Mouse (Mus musculus) forebrain, embryonic 10.5 days (tissue): ENCODE measurements at regions not wholly inside any gene's neighbourhood (a gene's known extent, or its start where the extent isn't known, plus 50 kb on each side); places are given as distances from the start of the nearest gene placed in this dataset.

ENCODE experiments used
- DNase-seq: peaks from one replicate; pipeline ENCODE4 v3.0.0-alpha.2; 2017; ENCODE audit warnings: low spot score; ENCODE audit errors: extremely low spot score
- H3K27ac ChIP-seq: fragments of 300-500 bp; sonication (generic); 2 replicates; pipeline ENCODE4 v1.5.1; 2016; ENCODE audit warnings: mild to moderate bottlenecking
- H3K27me3 ChIP-seq: fragments of 300-500 bp; sonication (generic); 2 replicates; pipeline ENCODE4 v1.6.1; 2016; ENCODE audit warnings: mild to moderate bottlenecking; ENCODE audit not compliant: poor library complexity, severe bottlenecking
- H3K36me3 ChIP-seq: fragments of 300-500 bp; sonication (generic); replicated peaks from 2 replicates; pipeline ENCODE4 v1.6.1; 2016; ENCODE audit warnings: mild to moderate bottlenecking, moderate library complexity
- H3K4me1 ChIP-seq: fragments of 300-500 bp; sonication (generic); 2 replicates; pipeline ENCODE4 v1.6.1; 2016
- H3K4me3 ChIP-seq: fragments of 300-500 bp; sonication (generic); 2 replicates; pipeline ENCODE4 v1.5.1; 2016; ENCODE audit warnings: mild to moderate bottlenecking, moderate library complexity
- H3K9me3 ChIP-seq: fragments of 300-500 bp; sonication (generic); 2 replicates; pipeline ENCODE4 v1.6.1; 2016; ENCODE audit warnings: mild to moderate bottlenecking, moderate library complexity
- WGBS: fragments of 180-500 bp; shearing (Covaris S2); methylation state at CpG from one replicate; pipeline ENCODE4 v1.1.7; 2016; 5-methylcytosine and 5-hydroxymethylcytosine counted together

DNA sequence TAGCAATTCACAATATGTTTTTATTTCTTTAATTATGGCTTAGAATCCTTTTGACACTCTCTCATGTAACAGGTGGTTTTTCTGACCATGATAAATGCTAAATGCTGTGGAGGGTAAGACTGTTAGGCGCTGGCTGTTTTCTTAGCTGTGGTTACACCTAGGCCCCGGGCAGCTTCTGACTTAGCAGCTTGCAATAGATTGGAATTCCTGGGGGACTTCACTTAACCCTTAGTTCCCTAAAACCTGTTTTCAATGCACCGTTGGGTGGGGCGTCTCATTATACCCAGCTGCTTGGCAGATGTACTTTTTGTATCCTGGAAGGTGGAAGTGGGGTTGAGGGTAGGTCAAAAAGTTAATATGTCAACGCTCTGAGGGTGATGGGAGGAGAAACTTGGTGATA is 704.2 kb upstream of the Car8 start:
- Histone ChIP-seq H3K36me3 (no peaks in the 10 kb centered on the region), H3K4me1 (peaks cover 31% of the 10 kb centered on the region), H3K4me3 (no peak overlapping the region), H3K27me3 (no peaks in the 10 kb centered on the region), H3K27ac (no peak overlapping the region), H3K9me3 (no peaks in the 10 kb centered on the region)
- WGBS, result 59% methylated on average over 5 of the region's 5 CpGs
- no peak for DNase-seq

DNA sequence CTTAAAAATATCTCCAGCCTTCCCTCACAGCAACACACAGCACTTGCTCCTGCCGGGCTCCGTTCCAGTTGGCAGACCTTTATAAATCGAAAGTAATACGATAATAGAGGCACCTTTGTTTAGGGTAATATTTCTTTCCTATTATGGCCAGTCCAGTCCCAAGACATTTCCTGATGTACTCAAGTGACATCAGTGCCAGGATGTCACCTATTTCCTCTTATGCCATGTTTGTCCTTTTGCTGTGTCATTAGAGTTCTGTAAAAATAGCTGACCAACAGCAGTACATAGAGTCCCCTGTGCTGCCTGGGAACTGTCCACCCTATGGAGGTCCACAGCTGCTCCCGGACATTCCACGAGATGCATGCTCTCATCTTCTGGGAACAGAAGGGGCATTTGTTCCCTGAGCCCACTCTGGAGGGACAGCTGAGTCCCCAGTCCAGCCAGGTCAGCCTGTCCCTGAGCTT is 700.1 kb upstream of the Car8 start:
- Histone ChIP-seq H3K36me3 (no peaks in the 10 kb centered on the region), H3K4me1 (peaks cover 29% of the 10 kb centered on the region), H3K9me3 (no peaks in the 10 kb centered on the region), H3K4me3 (no peak overlapping the region), H3K27ac (no peak overlapping the region), H3K27me3 (no peaks in the 10 kb centered on the region)
- DNase-seq, result no peak
- 86% methylated on average over 6 of the region's 6 CpGs for WGBS

DNA sequence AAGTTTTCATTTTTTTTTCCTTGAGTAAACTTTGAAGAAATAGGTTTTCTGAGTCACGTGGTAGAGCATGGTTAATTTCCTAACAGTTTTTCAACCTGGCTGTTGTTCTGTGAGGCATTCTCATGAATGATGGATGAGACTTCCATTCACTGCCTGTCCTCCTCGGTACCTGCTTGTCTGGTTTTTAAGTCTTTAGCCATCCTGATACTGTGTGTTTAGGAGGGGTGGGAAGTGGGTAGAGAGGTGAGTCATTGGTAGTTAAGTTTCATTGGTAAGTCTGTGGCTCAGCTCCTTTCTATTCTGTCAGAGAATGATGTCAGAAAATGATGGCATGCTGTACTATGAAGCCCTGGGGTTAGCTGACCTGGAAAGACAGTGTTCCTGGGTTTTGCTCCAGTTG is 697.1 kb upstream of the Car8 start:
- WGBS, result 85% methylated on average over 2 of the region's 2 CpGs
- Histone ChIP-seq H3K27ac (no peak overlapping the region), H3K4me1 (peaks cover 15% of the 10 kb centered on the region), H3K27me3 (no peaks in the 10 kb centered on the region), H3K36me3 (no peaks in the 10 kb centered on the region), H3K4me3 (no peak overlapping the region), H3K9me3 (0 out of 2 replicates have a peak, but pooled peaks cover 3% of the 10 kb centered on the region)
- no peak for DNase-seq

DNA sequence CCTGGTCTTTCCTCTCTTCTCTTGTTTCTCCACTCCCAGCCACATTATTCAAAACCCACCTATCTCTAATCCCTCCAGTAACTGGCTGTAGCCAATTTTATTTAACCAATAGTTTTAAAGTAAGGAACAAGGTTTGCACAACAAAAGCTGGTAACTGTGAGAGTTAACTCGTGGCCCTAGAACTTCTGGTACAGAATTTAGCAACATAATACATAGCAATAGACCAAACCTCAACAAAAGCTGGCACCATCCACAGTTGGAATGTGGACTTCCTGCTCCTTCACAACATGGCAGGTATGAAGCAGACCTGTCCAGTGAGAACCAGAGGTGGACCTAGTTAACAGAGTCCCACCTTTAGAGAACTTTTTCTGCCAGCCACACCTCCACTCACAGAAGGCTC is 695.7 kb upstream of the Car8 start:
- Histone ChIP-seq H3K36me3 (no peaks in the 10 kb centered on the region), H3K27ac (no peak overlapping the region), H3K27me3 (no peaks in the 10 kb centered on the region), H3K4me3 (no peak overlapping the region), H3K4me1 (peaks cover 11% of the 10 kb centered on the region), H3K9me3 (0 out of 2 replicates have a peak, but pooled peaks cover 3% of the 10 kb centered on the region)
- no peak for DNase-seq
- WGBS, result 63% methylated on average over 1 of the region's 1 CpGs

GRCm38 (mm10) chr4:8929346-8929745 is 690.5 kb upstream of the Car8 start:
- 0 out of 2 replicates have a peak, but pooled peaks cover 3% of the 10 kb centered on the region for H3K9me3 ChIP-seq
- WGBS, result 87% methylated on average over 4 of the region's 4 CpGs
- DNase-seq, result no peak
- H3K27me3 ChIP-seq, result no peaks in the 10 kb centered on the region
- no peak overlapping the region for H3K27ac ChIP-seq
- peaks cover 13% of the 10 kb centered on the region for H3K4me1 ChIP-seq
- no peaks in the 10 kb centered on the region for H3K36me3 ChIP-seq
- no peak overlapping the region for H3K4me3 ChIP-seq

GRCm38 (mm10) chr4:8928551-8929305 is 689.9 kb upstream of the Car8 start:
- WGBS, result 80% methylated on average over 17 of the region's 17 CpGs

GRCm38 (mm10) chr4:8927276-8927906 is 688.5 kb upstream of the Car8 start:
- H3K27me3 ChIP-seq, result peaks cover 12% of the 10 kb centered on the region; the same call in 1 of the 2 replicates
- WGBS, result 41% methylated on average over 8 of the region's 8 CpGs
- 0 out of 2 replicates have a peak, but pooled peaks cover 3% of the 10 kb centered on the region for H3K9me3 ChIP-seq
- 0 out of 2 replicates have a peak overlapping the region, but pooled peaks have one; percentile 31 for H3K27ac ChIP-seq
- H3K36me3 ChIP-seq, result no peaks in the 10 kb centered on the region
- no peak for DNase-seq
- H3K4me3 ChIP-seq, result no peak overlapping the region
- H3K4me1 ChIP-seq, result peaks cover 30% of the 10 kb centered on the region

More at GRCm38 (mm10) chr4:8928551-8929305, 689.9 kb upstream of the Car8 start:
- Histone ChIP-seq H3K27me3 (peaks cover 4% of the 10 kb centered on the region; the same call in 1 of the 2 replicates), H3K36me3 (no peaks in the 10 kb centered on the region), H3K4me1 (peaks cover 17% of the 10 kb centered on the region), H3K4me3 (no peak overlapping the region), H3K27ac (no peak overlapping the region), H3K9me3 (0 out of 2 replicates have a peak, but pooled peaks cover 3% of the 10 kb centered on the region)
- no peak for DNase-seq

- no peaks in the 10 kb centered on the region for H3K36me3 ChIP-seq
- DNase-seq, result no peak
- H3K4me3 ChIP-seq, result no peak overlapping the region
- peaks cover 12% of the 10 kb centered on the region; the same call in 1 of the 2 replicates for H3K27me3 ChIP-seq
- peaks cover 36% of the 10 kb centered on the region for H3K4me1 ChIP-seq
- H3K27ac ChIP-seq, result 0 out of 2 replicates have a peak overlapping the region, but pooled peaks have one; percentile 31
- 0 out of 2 replicates have a peak, but pooled peaks cover 2% of the 10 kb centered on the region for H3K9me3 ChIP-seq
- 39% methylated on average over 9 of the region's 9 CpGs for WGBS
Measured at GRCm38 (mm10) chr4:8926642-8927275, 687.9 kb upstream of the Car8 start.

DNA sequence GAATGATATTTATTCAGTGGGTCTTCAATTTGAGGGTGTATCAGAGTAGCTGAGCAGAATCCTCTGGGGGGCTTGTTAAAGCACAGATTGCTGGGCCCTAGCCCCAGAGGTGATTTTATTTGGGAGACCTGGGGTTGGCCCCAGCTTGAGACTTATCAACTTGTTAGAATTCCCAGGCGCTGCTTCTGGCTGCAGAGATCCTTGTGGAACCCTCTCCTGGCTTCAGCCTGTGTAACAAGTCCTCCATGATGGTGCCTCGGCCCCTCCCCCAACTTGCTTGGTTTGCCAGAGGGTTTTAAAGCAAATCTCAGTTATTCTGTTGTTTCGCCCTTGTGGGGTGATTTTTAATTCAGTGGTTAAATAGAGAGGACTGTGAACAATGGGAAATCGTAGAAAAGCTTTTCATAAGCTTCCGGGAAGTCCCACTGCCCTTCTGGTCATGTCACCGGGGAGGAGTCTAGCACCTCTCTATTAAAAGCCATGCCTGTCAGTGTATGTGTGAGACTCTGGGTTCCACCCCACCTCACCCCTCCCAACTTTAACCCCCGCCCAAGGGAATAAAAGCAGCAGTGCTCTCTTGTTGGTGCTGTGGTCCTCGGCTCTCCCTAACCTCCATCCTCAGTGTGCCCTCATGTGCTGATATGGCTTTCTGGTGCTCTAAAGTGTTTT is 684.0 kb upstream of the Car8 start:
- 0 out of 2 replicates have a peak overlapping the region, but pooled peaks have one; percentile 16 for H3K27ac ChIP-seq
- no peak for DNase-seq
- 44% methylated on average over 8 of the region's 8 CpGs for WGBS
- peaks cover 12% of the 10 kb centered on the region; the same call in 1 of the 2 replicates for H3K27me3 ChIP-seq
- no peaks in the 10 kb centered on the region for H3K36me3 ChIP-seq
- H3K4me1 ChIP-seq, result peaks cover 63% of the 10 kb centered on the region
- H3K9me3 ChIP-seq, result no peaks in the 10 kb centered on the region
- H3K4me3 ChIP-seq, result no peak overlapping the region

DNA sequence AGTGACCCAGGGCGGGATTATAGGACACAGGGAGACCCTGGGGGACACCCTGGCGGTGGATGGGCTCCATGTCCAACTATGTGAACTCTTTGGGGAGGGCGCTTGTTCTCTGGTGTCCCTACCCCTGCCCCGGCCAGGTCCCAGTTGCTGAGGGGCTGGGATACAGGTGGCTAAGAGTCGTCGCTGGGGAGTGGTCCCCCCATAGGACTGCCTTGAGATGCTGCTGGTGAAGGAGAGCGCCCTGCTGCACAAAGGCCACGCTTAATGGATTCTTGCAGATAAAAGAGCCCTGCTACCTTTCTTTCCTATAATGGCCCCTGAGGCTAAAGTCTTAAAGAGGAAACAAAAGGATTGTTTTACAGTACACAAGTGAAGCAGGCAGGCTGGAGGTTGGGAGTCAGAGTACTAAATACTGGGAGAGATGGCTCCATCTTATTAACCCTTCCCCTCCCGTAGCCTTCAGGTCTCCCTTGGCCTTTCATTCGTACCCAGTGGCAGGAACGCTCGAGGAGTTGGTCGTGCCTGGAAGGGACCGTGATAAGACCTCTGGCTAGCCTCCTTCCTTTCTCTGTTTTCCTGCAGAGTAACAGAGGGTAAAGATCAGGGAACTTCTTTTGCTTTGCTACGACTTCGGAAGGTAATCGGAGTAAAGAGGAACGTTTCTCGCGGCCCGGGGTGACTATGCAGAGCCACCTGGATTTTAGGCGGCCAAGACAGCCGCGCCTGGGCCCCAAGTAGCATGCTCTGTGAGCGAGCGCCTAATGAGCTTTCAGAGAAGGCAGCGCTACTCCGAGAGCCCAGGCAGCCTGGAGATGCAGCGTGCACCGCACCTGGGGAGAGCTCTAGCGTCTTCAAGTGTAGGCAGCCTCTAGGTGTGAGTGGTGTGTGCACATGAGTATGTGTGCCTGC is 682.9 kb upstream of the Car8 start:
- Histone ChIP-seq H3K27ac (peak overlapping the region; percentile 80), H3K27me3 (peaks cover 12% of the 10 kb centered on the region; the same call in 1 of the 2 replicates), H3K4me1 (peaks cover 58% of the 10 kb centered on the region), H3K9me3 (no peaks in the 10 kb centered on the region), H3K4me3 (peak overlapping the region; percentile 37), H3K36me3 (no peaks in the 10 kb centered on the region)
- peak; percentile 51 for DNase-seq
- 4% methylated on average over 31 of the region's 31 CpGs for WGBS

- 17% methylated on average over 2 of the region's 2 CpGs for WGBS
- Histone ChIP-seq H3K4me3 (no peak overlapping the region), H3K27ac (peak overlapping the region; percentile 80), H3K9me3 (no peaks in the 10 kb centered on the region), H3K4me1 (peaks cover 69% of the 10 kb centered on the region), H3K36me3 (no peaks in the 10 kb centered on the region), H3K27me3 (peaks cover 12% of the 10 kb centered on the region; the same call in 1 of the 2 replicates)
- DNase-seq, result no peak
Measured at GRCm38 (mm10) chr4:8920306-8920705, 681.5 kb upstream of the Car8 start.
